Mouse (Mus musculus) midbrain, embryonic 15.5 days (tissue): ENCODE results near the gene Gm4559. TPM values are rescaled to one million over a fixed set of nuclear protein-coding genes. Genes with fewer than 3 reads are reported as not detected.
"Not testable (repeated sequence)": the region's sequence is repeated elsewhere in the genome, so short reads cannot be mapped to it uniquely, and the experiment has no call there.

Experiments
- ATAC-seq: fragments of 200-750 bp; cut with Nextera tagmentation; replicated peaks from 2 replicates; pipeline ENCODE4 v1.8.0; 2017; ENCODE audit warnings: moderate TSS enrichment
- H3K27ac ChIP-seq: fragments of 300-500 bp; sonication (generic); 2 replicates; pipeline ENCODE4 v1.5.1; 2015; ENCODE audit warnings: mild to moderate bottlenecking, inconsistent platforms
- H3K27me3 ChIP-seq: fragments of 300-500 bp; sonication (generic); replicated peaks from 2 replicates; pipeline ENCODE4 v1.6.1; 2015; ENCODE audit warnings: inconsistent platforms
- H3K36me3 ChIP-seq: fragments of 300-500 bp; sonication (generic); replicated peaks from 2 replicates; pipeline ENCODE4 v1.6.1; 2015; ENCODE audit warnings: inconsistent platforms
- H3K4me1 ChIP-seq: fragments of 300-500 bp; sonication (generic); 2 replicates; pipeline ENCODE4 v1.6.1; 2015; ENCODE audit warnings: inconsistent platforms
- H3K4me2 ChIP-seq: fragments of 300-500 bp; sonication (generic); 2 replicates; pipeline ENCODE4 v1.6.1; 2015; ENCODE audit warnings: inconsistent platforms, mild to moderate bottlenecking, moderate library complexity
- H3K4me3 ChIP-seq: fragments of 300-500 bp; sonication (generic); 2 replicates; pipeline ENCODE4 v1.5.1; 2015; ENCODE audit warnings: mild to moderate bottlenecking, inconsistent platforms
- H3K9ac ChIP-seq: fragments of 300-500 bp; sonication (generic); 2 replicates; pipeline ENCODE4 v1.6.1; 2015; ENCODE audit warnings: mild to moderate bottlenecking, inconsistent platforms
- H3K9me3 ChIP-seq: fragments of 300-500 bp; sonication (generic); 2 replicates; pipeline ENCODE4 v1.6.1; 2016; ENCODE audit warnings: inconsistent platforms
- WGBS: fragments of 180-500 bp; shearing (Covaris S2); methylation state at CpG from one replicate; pipeline ENCODE4 v1.1.7; 2015; ENCODE audit warnings: mixed read lengths; 5-methylcytosine and 5-hydroxymethylcytosine counted together
- polyA plus RNA-seq: library from polyadenylated mRNA; unstranded; fragments of >200 nt; fragmentation: Nextera tagmentation; extraction: Ambion mirVana; gene quantifications from 2 replicates; pipeline ENCODE4 v1.2.1, GENCODE M21; 2015

Gene Gm4559
- polyA plus RNA-seq, 1 experiment from 2014 or later: not detected

- Histone ChIP-seq H3K4me3 (no peak overlapping the region), H3K27me3 (no peaks in the 10 kb centered on the region), H3K9ac (no peak overlapping the region), H3K4me2 (no peak overlapping the region), H3K9me3 (no peaks in the 10 kb centered on the region), H3K27ac (no peak overlapping the region), H3K4me1 (no peaks in the 10 kb centered on the region), H3K36me3 (no peaks in the 10 kb centered on the region)
- 0% methylated on average over 1 of the region's 1 CpGs for WGBS
- no peak for ATAC-seq
These were observed 24.3 kb downstream of the Gm4559 start for GRCm38 (mm10) chr7:142249824-142250223.

DNA sequence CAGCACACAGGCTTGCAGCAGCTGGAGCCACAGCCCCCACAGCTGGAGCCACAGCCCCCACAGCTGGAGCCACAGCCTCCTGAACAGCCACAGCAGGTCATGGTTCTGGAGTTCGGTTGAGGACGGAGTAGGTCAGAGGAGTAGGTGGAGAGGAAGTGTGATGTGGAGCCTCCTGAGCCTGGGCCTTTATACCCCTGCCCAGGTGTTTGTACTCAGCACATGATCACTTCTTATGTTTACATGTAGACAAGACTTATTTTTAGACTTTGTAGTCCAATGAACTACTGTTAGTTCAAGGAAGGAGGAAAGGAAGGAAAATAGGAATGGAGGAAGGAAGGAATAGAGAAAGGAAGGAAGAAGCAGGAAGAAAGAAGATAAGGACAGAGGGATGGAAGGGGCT is 33.2 kb downstream of the Gm4559 start, which contains the start of gene Gm40460:
Gene Gm40460 (minus strand): TSS at position 101 of the 400 bp plus-strand sequence.
- ATAC-seq: no peak
- 66% methylated on average over 2 of the region's 2 CpGs for WGBS
- Histone ChIP-seq H3K4me1 (no peaks in the 10 kb centered on the region), H3K27ac (no peak within 1 kb of the TSS), H3K9me3 (no peaks in the 10 kb centered on the region), H3K36me3 (no peaks in the 10 kb centered on the region), H3K4me2 (no peak within 1 kb of the TSS), H3K4me3 (no peak within 1 kb of the TSS), H3K9ac (no peak within 1 kb of the TSS), H3K27me3 (no peaks in the 10 kb centered on the region)

DNA sequence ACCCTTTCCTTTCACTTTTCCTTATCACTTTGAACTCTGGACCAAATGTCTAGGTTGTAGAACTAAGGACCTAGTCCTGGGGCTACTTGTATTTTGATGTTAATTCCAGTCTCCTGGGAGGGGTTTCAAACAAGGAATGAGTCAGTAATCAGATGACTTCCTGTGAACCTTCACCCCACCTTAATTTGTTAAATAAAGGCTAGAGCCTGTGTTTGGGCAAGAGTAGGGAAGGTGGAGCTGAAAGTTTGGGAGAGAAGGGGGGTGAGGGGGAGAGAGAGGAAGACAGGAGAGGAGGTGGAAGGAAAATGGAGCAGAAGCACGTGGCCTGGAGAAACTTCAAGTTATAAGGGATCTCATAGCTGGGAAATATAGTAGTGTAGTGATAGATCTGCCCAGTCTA is 42.6 kb downstream of the Gm4559 start:
- WGBS: 40% methylated on average over 1 of the region's 1 CpGs
- ATAC-seq: no peak
- Histone ChIP-seq H3K4me3 (no peak overlapping the region), H3K27me3 (no peaks in the 10 kb centered on the region), H3K27ac (no peak overlapping the region), H3K4me2 (no peak overlapping the region), H3K9me3 (no peaks in the 10 kb centered on the region), H3K9ac (no peak overlapping the region), H3K4me1 (no peaks in the 10 kb centered on the region), H3K36me3 (no peaks in the 10 kb centered on the region)

GRCm38 (mm10) chr7:142229871-142230270 is 44.3 kb downstream of the Gm4559 start, which contains the start of gene Krtap5-5:
Gene Krtap5-5 (minus strand): TSS chr7:142229971.
- not testable (repeated sequence) for H3K4me1 ChIP-seq, H3K4me3 ChIP-seq, H3K9ac ChIP-seq, ATAC-seq, H3K27me3 ChIP-seq, H3K4me2 ChIP-seq, H3K36me3 ChIP-seq, H3K9me3 ChIP-seq, H3K27ac ChIP-seq
- WGBS: 52% methylated on average over 3 of the region's 3 CpGs

DNA sequence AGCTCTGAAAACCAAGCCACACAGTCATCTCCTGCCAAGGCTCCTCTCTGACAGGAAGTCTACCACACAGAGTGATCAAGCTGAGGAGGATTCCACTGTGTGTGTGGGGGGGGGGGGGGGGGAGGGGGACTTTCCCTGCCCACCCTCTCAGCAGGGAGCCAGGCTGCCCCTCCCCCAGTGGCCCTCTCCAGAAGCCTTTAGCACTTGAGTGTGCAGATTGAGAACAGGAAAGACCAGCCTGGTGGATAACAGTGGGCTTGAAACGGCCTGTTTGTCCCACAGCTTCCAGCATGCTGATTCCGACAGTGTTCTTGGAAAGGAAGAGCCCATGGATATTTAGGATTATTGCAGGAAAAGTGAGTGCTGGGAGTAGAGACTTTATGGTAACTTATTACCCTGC is 49.6 kb downstream of the Gm4559 start:
- no peak for ATAC-seq
- Histone ChIP-seq H3K27me3 (no peaks in the 10 kb centered on the region), H3K36me3 (no peaks in the 10 kb centered on the region), H3K27ac (no peak overlapping the region), H3K4me2 (no peak overlapping the region), H3K4me3 (no peak overlapping the region), H3K9me3 (no peaks in the 10 kb centered on the region), H3K4me1 (no peaks in the 10 kb centered on the region), H3K9ac (no peak overlapping the region)
- 57% methylated on average over 2 of the region's 2 CpGs for WGBS

Other genes with a start within 250 kb of the Gm4559 start
- 53.9 and 57.8 TPM in 2 replicates for gene Mob2, start 213.3 kb downstream of the Gm4559 start, polyA plus RNA-seq
- gene Dusp8, start 178.5 kb downstream of the Gm4559 start, polyA plus RNA-seq: 134 and 135 TPM in 2 replicates
- gene Gm45618, start 153.6 kb downstream of the Gm4559 start, polyA plus RNA-seq: 0.36 and 0.65 TPM in 2 replicates
- gene Gm39115, start 138.3 kb downstream of the Gm4559 start, polyA plus RNA-seq: not detected in 2 replicates
- not detected in 2 replicates for gene Gm45337, start 129.8 kb downstream of the Gm4559 start, polyA plus RNA-seq
- gene Gm29735, start 117.2 kb downstream of the Gm4559 start, polyA plus RNA-seq: not detected in 2 replicates
- gene Gm4553, start 108.6 kb downstream of the Gm4559 start, polyA plus RNA-seq: not detected in 2 replicates
- gene Krtap5-2, start 98.4 kb downstream of the Gm4559 start, polyA plus RNA-seq: not detected in 2 replicates
- not detected in 2 replicates for gene Gm10153, start 84.0 kb downstream of the Gm4559 start, polyA plus RNA-seq
- not detected in 2 replicates for gene Krtap5-3, start 73.0 kb downstream of the Gm4559 start, polyA plus RNA-seq
- not detected in 2 replicates for gene Gm7579, start 62.5 kb downstream of the Gm4559 start, polyA plus RNA-seq
- not detected in 2 replicates for gene Krtap5-5, start 44.4 kb downstream of the Gm4559 start, polyA plus RNA-seq
- gene Gm40460, start 33.3 kb downstream of the Gm4559 start, polyA plus RNA-seq: not detected in 2 replicates
- not detected in 2 replicates for gene Gm2431, start 16.0 kb downstream of the Gm4559 start, polyA plus RNA-seq
- not detected in 2 replicates for gene Krtap5-1, start 22.8 kb upstream of the Gm4559 start, polyA plus RNA-seq
- gene Krtap5-4, start 29.2 kb upstream of the Gm4559 start, polyA plus RNA-seq: not detected in 2 replicates
- 9.5 and 10.1 TPM in 2 replicates for gene Ifitm10, start 99.4 kb upstream of the Gm4559 start, polyA plus RNA-seq
- 1.4 and 4.4 TPM in 2 replicates for gene Gm49369, start 108.3 kb upstream of the Gm4559 start, polyA plus RNA-seq
- gene Ctsd, start 113.7 kb upstream of the Gm4559 start, polyA plus RNA-seq: 254 and 288 TPM in 2 replicates
- gene Syt8, start 160.5 kb upstream of the Gm4559 start, polyA plus RNA-seq: not detected in 2 replicates
- gene Tnni2, start 167.4 kb upstream of the Gm4559 start, polyA plus RNA-seq: 0.25 and 0.74 TPM in 2 replicates
- 3.7 and 5.4 TPM in 2 replicates for gene Lsp1, start 186.4 kb upstream of the Gm4559 start, polyA plus RNA-seq
- gene Tnnt3, start 224.5 kb upstream of the Gm4559 start, polyA plus RNA-seq: 1.6 TPM in 2 replicates